In genomic region chr3:58689721-58690120, GRCm38 (mm10) we compare ENCODE assay signal across 10 mouse cellular contexts. TPM values are rescaled to one million over a fixed set of nuclear protein-coding genes. Genes with fewer than 3 reads are reported as not detected.
DNase-seq lines count a peak whose midpoint lies in the region; ATAC-seq and TF ChIP-seq lines count a peak whose summit lies in the region.
"Had no signal": no experiment of that assay in that cellular context is flagged by ENCODE, and none has a peak within 500 bp of the region (broad histone marks: within the 10 kb centered on the region; RNA-seq: fewer than 3 reads in every experiment).

No protein-coding gene starts in this region.

- H3K27me3 ChIP-seq in heart, adult 2 months (ENCODE audit: control insufficient read depth, insufficient read depth, low read length): no peaks in the 10 kb centered on the region
- no peaks in the 10 kb centered on the region for H3K27me3 ChIP-seq in lung, embryonic 15.5 days
- H3K27me3 ChIP-seq in hindbrain, embryonic 15.5 days: 0 out of 2 replicates have a peak, but pooled peaks cover 2% of the 10 kb centered on the region
- no peaks in the 10 kb centered on the region for H3K27me3 ChIP-seq in myocyte (ENCODE audit: control insufficient read depth, insufficient read depth, insufficient read length)

- no peak overlapping the region for H3K4me2 ChIP-seq in lung, embryonic 15.5 days
- peak overlapping the region; percentile 79 for H3K4me2 ChIP-seq in hindbrain, embryonic 15.5 days
- peak overlapping the region; percentile 79 for H3K4me2 ChIP-seq in myocyte (ENCODE audit: low read depth)

- TF ChIP-seq CTCF in heart, adult 2 months (IDR thresholded peaks at IDR 0.05): no peak

- H3K9ac ChIP-seq in heart, adult 2 months (ENCODE audit: low read depth, low read length): no peak overlapping the region
- H3K9ac ChIP-seq in lung, embryonic 15.5 days: no peak overlapping the region
- H3K9ac ChIP-seq in hindbrain, embryonic 15.5 days: 0 out of 2 replicates have a peak overlapping the region, but pooled peaks have one; percentile 46

- DNase-seq in heart, adult 2 months: no peak
- no peak for DNase-seq in heart, postnatal 10 days
- DNase-seq in lung, postnatal 14 days: no peak
- DNase-seq in thymus, postnatal 4 days: no peak
- DNase-seq: heart, postnatal 14 days had no signal

- intact Hi-C loops in heart, adult 2 months (cut with DNase I): loop anchor here (2.0 to 5.0 kb wide), 4 partner anchors 35 to 272 kb away; partner anchors contain the start of genes Eif2a, Selenot and Serp1
- intact Hi-C loops in heart, postnatal 10 days (cut with DNase I): loop anchor here (5.0 to 10.0 kb wide), 2 partner anchors 112 to 275 kb away; partner anchors contain the start of genes Selenot and Tsc22d2

- H3K27ac ChIP-seq in heart, adult 2 months: no peak overlapping the region
- H3K27ac ChIP-seq in lung, embryonic 15.5 days: no peak overlapping the region
- no peak overlapping the region for H3K27ac ChIP-seq in hindbrain, embryonic 15.5 days (replicated peaks)

- no peak for TF ChIP-seq EP300 in heart, adult 2 months (IDR thresholded peaks at IDR 0.05; ENCODE audit: insufficient read depth, low read depth, low read length)

- WGBS in heart, adult 2 months: 65% methylated on average over 3 of the region's 3 CpGs
- WGBS in lung, embryonic 15.5 days: 45% methylated on average over 3 of the region's 3 CpGs
- WGBS in hindbrain, embryonic 15.5 days: 40% methylated on average over 3 of the region's 3 CpGs

- no peaks in the 10 kb centered on the region for H3K9me3 ChIP-seq in lung, embryonic 15.5 days
- no peaks in the 10 kb centered on the region for H3K9me3 ChIP-seq in hindbrain, embryonic 15.5 days

- ATAC-seq in lung, embryonic 15.5 days (ENCODE audit: borderline replicate concordance, extremely low read depth, low FRiP score, low TSS enrichment): no peak
- no peak for ATAC-seq in hindbrain, embryonic 15.5 days (ENCODE audit: low FRiP score, low read depth)
- ATAC-seq in activated CD4-positive, CD25-positive, alpha-beta regulatory T cell, adult 4 months: no peak
- ATAC-seq: lung, postnatal 0 days had no signal

- H3K4me3 ChIP-seq in heart, adult 2 months: peak overlapping the region; percentile 90; the same call in 1 of the 2 replicates
- H3K4me3 ChIP-seq in lung, embryonic 15.5 days: peak overlapping the region; percentile 93; the same call in 1 of the 2 replicates
- H3K4me3 ChIP-seq in hindbrain, embryonic 15.5 days: peak overlapping the region; percentile 73
- peak overlapping the region; percentile 90 for H3K4me3 ChIP-seq in myocyte

- no peaks in the 10 kb centered on the region for H3K4me1 ChIP-seq in heart, adult 2 months (ENCODE audit: control insufficient read depth, insufficient read depth, low read length)
- H3K4me1 ChIP-seq in lung, embryonic 15.5 days: peaks cover 10% of the 10 kb centered on the region
- peaks cover 28% of the 10 kb centered on the region for H3K4me1 ChIP-seq in hindbrain, embryonic 15.5 days (replicated peaks)

- H3K79me2 ChIP-seq in heart, adult 2 months (replicated peaks; ENCODE audit: control insufficient read depth, insufficient read depth, low read length): no peaks in the 10 kb centered on the region
- peaks cover 68% of the 10 kb centered on the region for H3K79me2 ChIP-seq in myocyte (ENCODE audit: control insufficient read depth, insufficient read depth)

- TF ChIP-seq POLR2A in heart, adult 2 months (IDR thresholded peaks at IDR 0.05; ENCODE audit: insufficient read depth, low read depth, low read length): no peak
- TF ChIP-seq POLR2A in myocyte (IDR thresholded peaks at IDR 0.05; ENCODE audit: insufficient read length, low read depth): no peak

- H3ac ChIP-seq in myocyte (ENCODE audit: control insufficient read depth, insufficient read length): no peak overlapping the region

- no peaks in the 10 kb centered on the region; the same call in 1 of the 2 replicates for H3K36me3 ChIP-seq in heart, adult 2 months (ENCODE audit: control insufficient read depth, insufficient read depth, low read length)
- no peaks in the 10 kb centered on the region for H3K36me3 ChIP-seq in lung, embryonic 15.5 days
- H3K36me3 ChIP-seq in hindbrain, embryonic 15.5 days: no peaks in the 10 kb centered on the region
- peaks cover 4% of the 10 kb centered on the region for H3K36me3 ChIP-seq in myocyte (ENCODE audit: control insufficient read depth, insufficient read depth)

TF ChIP-seq in myocyte, 11 proteins besides CTCF, POLR2A, EP300 and RAD21:
- TF ChIP-seq MYOD1 (IDR thresholded peaks at IDR 0.05; ENCODE audit: control insufficient read depth in 1 of 3, insufficient read length in 2 of 3, low read depth in 2 of 3) (no peak), MYOG (IDR thresholded peaks at IDR 0.05; ENCODE audit: control insufficient read depth in 1 of 3, insufficient read depth in 1 of 3, insufficient read length in 2 of 3, low read depth in 2 of 3) (no peak), USF1 (IDR thresholded peaks at IDR 0.05; ENCODE audit: low read depth) (no peak), E2F4 (IDR thresholded peaks at IDR 0.05; ENCODE audit: insufficient read depth) (no peak), SRF (IDR thresholded peaks at IDR 0.05; ENCODE audit: control insufficient read depth, insufficient read length, low read depth) (no peak), CEBPB (IDR thresholded peaks at IDR 0.05; ENCODE audit: insufficient read depth, poor library complexity, severe bottlenecking) (no peak)
TF ChIP-seq in myocyte: peak in this region for 0.

RNA-seq across cellular contexts. Expression of gene Siah2, which starts 2.5 kb away (rescaled TPM):
- total RNA-seq in heart, adult 2 months (2021): 10 to 100 TPM in 1 of 2 experiments, 1 to 10 TPM in 1; 8.8 to 10.9 TPM
- 9.0 and 12.7 TPM in 2 replicates for polyA plus RNA-seq in heart, adult 2 months (2012; rRNA removed)
- total RNA-seq in heart, postnatal 10 days (2021): 10 to 100 TPM; 12.6 to 13.5 TPM
- polyA plus RNA-seq in lung, embryonic 15.5 days (2015; fragmentation: Nextera tagmentation; extraction: Ambion mirVana): 5.0 and 5.2 TPM in 2 replicates
- polyA plus RNA-seq in hindbrain, embryonic 15.5 days (2015; fragmentation: Nextera tagmentation; extraction: Ambion mirVana): 10.8 and 10.9 TPM in 2 replicates
- 31.2 TPM for polyA plus RNA-seq in myocyte (2012; fragmentation: generic; extraction: Trizol)
- polyA plus RNA-seq in activated CD4-positive, CD25-positive, alpha-beta regulatory T cell, adult 4 months (2017; shearing (Covaris generic)): 1 to 10 TPM in 1 of 2 experiments, under 1 TPM in 1; 0.99 to 1.6 TPM

RNA-seq across cellular contexts. Expression of gene Erich6, which starts 52.7 kb away (rescaled TPM):
- total RNA-seq in heart, adult 2 months (2021): not detected
- polyA plus RNA-seq in heart, adult 2 months (2012; rRNA removed): 0.10 and 0.12 TPM in 2 replicates
- under 1 TPM in 1 of 2 experiments, not detected in 1; 0.12 TPM for total RNA-seq in heart, postnatal 10 days (2021)
- polyA plus RNA-seq in lung, embryonic 15.5 days (2015; fragmentation: Nextera tagmentation; extraction: Ambion mirVana): not detected in 2 replicates
- polyA plus RNA-seq in hindbrain, embryonic 15.5 days (2015; fragmentation: Nextera tagmentation; extraction: Ambion mirVana): 0.23 and 0.28 TPM in 2 replicates
- polyA plus RNA-seq in myocyte (2012; fragmentation: generic; extraction: Trizol): 0.20 TPM
- polyA plus RNA-seq in activated CD4-positive, CD25-positive, alpha-beta regulatory T cell, adult 4 months (2017; shearing (Covaris generic)): not detected
- polyA plus RNA-seq: lung, postnatal 0 days had no signal
